Mouse (Mus musculus) limb, embryonic 13.5 days (tissue): Measurements from ENCODE around the gene Hunk. TPM values are rescaled to one million over a fixed set of nuclear protein-coding genes. Genes with fewer than 3 reads are reported as not detected.
A peak's percentile ranks its signal among the peaks of the same experiment; 100 is the strongest.

Experiments
- ATAC-seq: fragments of 200-750 bp; cut with Nextera tagmentation; 2 replicates; pipeline ENCODE4 v1.8.0; 2017; ENCODE audit warnings: low read depth, moderate number of reproducible peaks, moderate TSS enrichment; ENCODE audit not compliant: low FRiP score
- H3K27ac ChIP-seq: fragments of 300-500 bp; sonication (generic); 2 replicates; pipeline ENCODE4 v1.5.1; 2015; ENCODE audit warnings: inconsistent platforms, mild to moderate bottlenecking, moderate library complexity
- H3K27me3 ChIP-seq: fragments of 300-500 bp; sonication (generic); 2 replicates; pipeline ENCODE4 v1.6.1; 2015; ENCODE audit warnings: mild to moderate bottlenecking, inconsistent platforms
- H3K36me3 ChIP-seq: fragments of 300-500 bp; sonication (generic); 2 replicates; pipeline ENCODE4 v1.6.1; 2015; ENCODE audit warnings: inconsistent platforms, mild to moderate bottlenecking, moderate library complexity
- H3K4me1 ChIP-seq: fragments of 300-500 bp; sonication (generic); 2 replicates; pipeline ENCODE4 v1.6.1; 2015; ENCODE audit warnings: inconsistent platforms
- H3K4me2 ChIP-seq: fragments of 300-500 bp; sonication (generic); replicated peaks from 2 replicates; pipeline ENCODE4 v1.6.1; 2015; ENCODE audit warnings: inconsistent platforms, mild to moderate bottlenecking, moderate library complexity
- H3K4me3 ChIP-seq: fragments of 300-500 bp; sonication (generic); 2 replicates; pipeline ENCODE4 v1.5.1; 2015; ENCODE audit warnings: moderate library complexity, mild to moderate bottlenecking, inconsistent platforms
- H3K9ac ChIP-seq: fragments of 300-500 bp; sonication (generic); 2 replicates; pipeline ENCODE4 v1.6.1; 2015; ENCODE audit warnings: mild to moderate bottlenecking, inconsistent platforms
- H3K9me3 ChIP-seq: fragments of 300-500 bp; sonication (generic); 2 replicates; pipeline ENCODE4 v1.6.1; 2016; ENCODE audit warnings: inconsistent platforms
- WGBS: fragments of 180-500 bp; shearing (Covaris S2); methylation state at CpG from one replicate; pipeline ENCODE4 v1.1.7; 2015; 5-methylcytosine and 5-hydroxymethylcytosine counted together
- polyA plus RNA-seq: library from polyadenylated mRNA; unstranded; fragments of >200 nt; fragmentation: Nextera tagmentation; extraction: Ambion mirVana; gene quantifications from 2 replicates; pipeline ENCODE4 v1.2.1, GENCODE M21; 2015

Gene Hunk
- polyA plus RNA-seq, 1 experiment from 2014 or later = 17.9 TPM

- H3K9me3 ChIP-seq = no peaks in the 10 kb centered on the region
- H3K9ac ChIP-seq = no peak overlapping the region
- no peak overlapping the region for H3K27ac ChIP-seq
- H3K4me3 ChIP-seq = no peak overlapping the region
- ATAC-seq = no peak
- WGBS = 28% methylated on average over 9 of the region's 9 CpGs
- H3K36me3 ChIP-seq = no peaks in the 10 kb centered on the region
- H3K4me2 ChIP-seq = peak overlapping the region; percentile 27; the same call in 1 of the 2 replicates
- 0 out of 2 replicates have a peak, but pooled peaks cover 6% of the 10 kb centered on the region for H3K27me3 ChIP-seq
- peaks cover 21% of the 10 kb centered on the region for H3K4me1 ChIP-seq
Observed at GRCm38 (mm10) chr16:90544175-90544574, 158.4 kb downstream of the Hunk start.

GRCm38 (mm10) chr16:90545509-90545908, 159.7 kb downstream of the Hunk start:
- no peaks in the 10 kb centered on the region for H3K36me3 ChIP-seq
- H3K27me3 ChIP-seq = 0 out of 2 replicates have a peak, but pooled peaks cover 6% of the 10 kb centered on the region
- WGBS = 58% methylated on average over 3 of the region's 3 CpGs
- no peak overlapping the region for H3K4me3 ChIP-seq
- ATAC-seq = 0 out of 2 replicates have a peak, but pooled peaks have one; percentile 15
- peaks cover 21% of the 10 kb centered on the region for H3K4me1 ChIP-seq
- H3K9me3 ChIP-seq = no peaks in the 10 kb centered on the region
- H3K4me2 ChIP-seq = no peak overlapping the region
- no peak overlapping the region for H3K9ac ChIP-seq
- no peak overlapping the region for H3K27ac ChIP-seq

- H3K9me3 ChIP-seq = no peaks in the 10 kb centered on the region
- no peak for ATAC-seq
- 85% methylated on average over 3 of the region's 3 CpGs for WGBS
- H3K4me1 ChIP-seq = peaks cover 21% of the 10 kb centered on the region
- H3K27me3 ChIP-seq = 0 out of 2 replicates have a peak, but pooled peaks cover 6% of the 10 kb centered on the region
- no peak overlapping the region for H3K4me2 ChIP-seq
- H3K27ac ChIP-seq = no peak overlapping the region
- no peaks in the 10 kb centered on the region for H3K36me3 ChIP-seq
- no peak overlapping the region for H3K9ac ChIP-seq
- no peak overlapping the region for H3K4me3 ChIP-seq
Observed at GRCm38 (mm10) chr16:90546591-90546990, 160.8 kb downstream of the Hunk start.

GRCm38 (mm10) chr16:90547996-90548395, 162.2 kb downstream of the Hunk start:
- no peak overlapping the region for H3K4me2 ChIP-seq
- ATAC-seq = no peak

More at GRCm38 (mm10) chr16:90547996-90548395, 162.2 kb downstream of the Hunk start:
- Histone ChIP-seq H3K4me3 (no peak overlapping the region), H3K27me3 (0 out of 2 replicates have a peak, but pooled peaks cover 6% of the 10 kb centered on the region), H3K4me1 (peaks cover 21% of the 10 kb centered on the region), H3K9ac (no peak overlapping the region), H3K27ac (no peak overlapping the region), H3K9me3 (peaks cover 4% of the 10 kb centered on the region; the same call in 1 of the 2 replicates), H3K36me3 (no peaks in the 10 kb centered on the region)
- WGBS = 42% methylated on average over 9 of the region's 9 CpGs

Other genes starting within 250 kb of the Hunk start
- 46.1 and 55.0 TPM in 2 replicates for gene Tiam1, start 242.2 kb upstream of the Hunk start, polyA plus RNA-seq
- 1,085 and 1,159 TPM in 2 replicates for gene Sod1, start 165.3 kb upstream of the Hunk start, polyA plus RNA-seq
- gene Scaf4, start 101.5 kb upstream of the Hunk start, polyA plus RNA-seq = 27.3 and 28.5 TPM in 2 replicates